ENCODE assay signal across 8 mouse cellular contexts in genomic region chr6:82997511-82998102, GRCm38 (mm10). TPM values are rescaled to one million over a fixed set of nuclear protein-coding genes. Genes with fewer than 3 reads are reported as not detected.
A peak's percentile ranks its signal among the peaks of the same experiment; 100 is the strongest.
DNase-seq lines count a peak whose midpoint lies in the region; ATAC-seq and TF ChIP-seq lines count a peak whose summit lies in the region.

No protein-coding gene starts in this region.

- intact Hi-C loops in heart, postnatal 36 days (cut with DNase I): loop anchor here (1.0 to 10.0 kb wide), 4 partner anchors 35 to 277 kb away; partner anchors contain the start of genes Aup1 and Dok1

- H3K27ac ChIP-seq in forebrain, embryonic 11.5 days (ENCODE audit: low read depth, low read length): no peak overlapping the region
- H3K27ac ChIP-seq in forebrain, embryonic 13.5 days: no peak overlapping the region
- H3K27ac ChIP-seq in liver, embryonic 13.5 days: peak overlapping the region; percentile 94
- H3K27ac ChIP-seq in midbrain, postnatal 0 days (ENCODE audit: low read depth, low read length): no peak overlapping the region

- H3K4me3 ChIP-seq in forebrain, embryonic 11.5 days (ENCODE audit: low read depth, low read length): no peak overlapping the region
- no peak overlapping the region for H3K4me3 ChIP-seq in forebrain, embryonic 13.5 days
- peak overlapping the region; percentile 16 for H3K4me3 ChIP-seq in liver, embryonic 13.5 days (replicated peaks)
- H3K4me3 ChIP-seq in midbrain, postnatal 0 days (ENCODE audit: low read depth, low read length): no peak overlapping the region

- no peak for TF ChIP-seq CTCF in midbrain, postnatal 0 days (IDR thresholded peaks at IDR 0.05)

- peak; percentile 18; the same call in 1 of the 2 replicates for ATAC-seq in forebrain, embryonic 11.5 days (replicated peaks; ENCODE audit: low FRiP score)
- ATAC-seq in forebrain, embryonic 13.5 days: no peak
- no peak; the same call in 1 of the 2 replicates for ATAC-seq in liver, embryonic 13.5 days (ENCODE audit: low read depth)
- no peak for ATAC-seq in midbrain, postnatal 0 days (ENCODE audit: low FRiP score)

- WGBS in forebrain, embryonic 11.5 days: 41% methylated on average over 7 of the region's 7 CpGs
- 43% methylated on average over 7 of the region's 7 CpGs for WGBS in forebrain, embryonic 13.5 days
- 26% methylated on average over 7 of the region's 7 CpGs for WGBS in liver, embryonic 13.5 days (ENCODE audit: insufficient replicate concordance)
- 43% methylated on average over 7 of the region's 7 CpGs for WGBS in midbrain, postnatal 0 days

- H3K4me1 ChIP-seq in forebrain, embryonic 11.5 days (replicated peaks; ENCODE audit: control insufficient read depth, insufficient read depth, low read length): peaks cover 5% of the 10 kb centered on the region; the same call in 1 of the 2 replicates
- H3K4me1 ChIP-seq in forebrain, embryonic 13.5 days: peaks cover 5% of the 10 kb centered on the region; the same call in 1 of the 2 replicates
- H3K4me1 ChIP-seq in liver, embryonic 13.5 days (replicated peaks): peaks cover 21% of the 10 kb centered on the region
- H3K4me1 ChIP-seq in midbrain, postnatal 0 days (ENCODE audit: insufficient read depth, low read length): no peaks in the 10 kb centered on the region

- no peaks in the 10 kb centered on the region for H3K9me3 ChIP-seq in forebrain, embryonic 11.5 days (ENCODE audit: control insufficient read depth, low read length)
- no peaks in the 10 kb centered on the region for H3K9me3 ChIP-seq in forebrain, embryonic 13.5 days (replicated peaks)
- no peaks in the 10 kb centered on the region for H3K9me3 ChIP-seq in liver, embryonic 13.5 days (replicated peaks)
- no peaks in the 10 kb centered on the region for H3K9me3 ChIP-seq in midbrain, postnatal 0 days (ENCODE audit: low read length)

- H3K4me2 ChIP-seq in forebrain, embryonic 11.5 days (ENCODE audit: low read depth, low read length, severe bottlenecking): no peak overlapping the region
- H3K4me2 ChIP-seq in forebrain, embryonic 13.5 days: no peak overlapping the region
- peak overlapping the region; percentile 58 for H3K4me2 ChIP-seq in liver, embryonic 13.5 days
- no peak overlapping the region for H3K4me2 ChIP-seq in midbrain, postnatal 0 days (ENCODE audit: low read depth, low read length, poor library complexity, severe bottlenecking)

- DNase-seq in forebrain, embryonic 11.5 days (ENCODE audit: low spot score): no peak
- peak; percentile 96 for DNase-seq in 416B (ENCODE audit: low read depth)
- peak; percentile 5 for DNase-seq in embryo, embryonic 9.5 days (ENCODE audit: extremely low spot score)
- DNase-seq in heart, postnatal 36 days: peak; percentile 34 to 45
- DNase-seq in liver, embryonic 13.5 days: no peak
- no peak for DNase-seq in thymus, postnatal 14 days
- no peak for DNase-seq in midbrain, postnatal 0 days (ENCODE audit: low spot score)

- no peaks in the 10 kb centered on the region for H3K36me3 ChIP-seq in forebrain, embryonic 11.5 days (ENCODE audit: control insufficient read depth, insufficient read depth, low read length)
- no peaks in the 10 kb centered on the region for H3K36me3 ChIP-seq in forebrain, embryonic 13.5 days (ENCODE audit: poor library complexity, severe bottlenecking)
- no peaks in the 10 kb centered on the region for H3K36me3 ChIP-seq in liver, embryonic 13.5 days
- no peaks in the 10 kb centered on the region for H3K36me3 ChIP-seq in midbrain, postnatal 0 days (ENCODE audit: insufficient read depth, low read length)

- H3K27me3 ChIP-seq in forebrain, embryonic 11.5 days (ENCODE audit: control insufficient read depth, insufficient read depth, low read length): no peaks in the 10 kb centered on the region
- H3K27me3 ChIP-seq in forebrain, embryonic 13.5 days: peaks cover 13% of the 10 kb centered on the region
- no peaks in the 10 kb centered on the region for H3K27me3 ChIP-seq in liver, embryonic 13.5 days
- H3K27me3 ChIP-seq in midbrain, postnatal 0 days (ENCODE audit: insufficient read depth, low read length): no peaks in the 10 kb centered on the region

- H3K9ac ChIP-seq in forebrain, embryonic 11.5 days (ENCODE audit: low read length): peak overlapping the region; percentile 12; the same call in 1 of the 2 replicates
- H3K9ac ChIP-seq in forebrain, embryonic 13.5 days: no peak overlapping the region
- peak overlapping the region; percentile 65 for H3K9ac ChIP-seq in liver, embryonic 13.5 days
- no peak overlapping the region for H3K9ac ChIP-seq in midbrain, postnatal 0 days (replicated peaks; ENCODE audit: low read length, poor library complexity, severe bottlenecking)

RNA-seq across cellular contexts. Expression of gene Dok1, which starts 35.7 kb away (rescaled TPM):
- 4.8 and 5.6 TPM in 2 replicates for polyA plus RNA-seq in forebrain, embryonic 11.5 days (2014; fragmentation: Nextera tagmentation; extraction: Ambion mirVana)
- 2.8 and 3.8 TPM in 2 replicates for polyA plus RNA-seq in forebrain, embryonic 13.5 days (2015; fragmentation: Nextera tagmentation; extraction: Ambion mirVana)
- 1 to 10 TPM; 2.8 to 4.3 TPM for total RNA-seq in heart, postnatal 36 days (2021)
- polyA plus RNA-seq in liver, embryonic 13.5 days (2015; fragmentation: Nextera tagmentation; extraction: Ambion mirVana): 20.1 and 20.2 TPM in 2 replicates
- total RNA-seq in midbrain, postnatal 0 days (2014; rRNA removed): 3.9 and 5.0 TPM in 2 replicates
- polyA plus RNA-seq in midbrain, postnatal 0 days (2015; fragmentation: Nextera tagmentation; extraction: Ambion mirVana): 1.1 and 2.3 TPM in 2 replicates

RNA-seq across cellular contexts. Expression of gene Loxl3, which starts 36.4 kb away (rescaled TPM):
- polyA plus RNA-seq in forebrain, embryonic 11.5 days (2014; fragmentation: Nextera tagmentation; extraction: Ambion mirVana): 9.2 and 9.9 TPM in 2 replicates
- polyA plus RNA-seq in forebrain, embryonic 13.5 days (2015; fragmentation: Nextera tagmentation; extraction: Ambion mirVana): 5.4 and 6.2 TPM in 2 replicates
- 1 to 10 TPM; 2.9 to 3.1 TPM for total RNA-seq in heart, postnatal 36 days (2021)
- polyA plus RNA-seq in liver, embryonic 13.5 days (2015; fragmentation: Nextera tagmentation; extraction: Ambion mirVana): 2.1 and 2.2 TPM in 2 replicates
- total RNA-seq in midbrain, postnatal 0 days (2014; rRNA removed): 6.9 and 7.3 TPM in 2 replicates
- polyA plus RNA-seq in midbrain, postnatal 0 days (2015; fragmentation: Nextera tagmentation; extraction: Ambion mirVana): 4.7 and 5.6 TPM in 2 replicates

RNA-seq across cellular contexts. Expression of gene M1ap, which starts 50.9 kb away (rescaled TPM):
- 0.35 and 0.39 TPM in 2 replicates for polyA plus RNA-seq in forebrain, embryonic 11.5 days (2014; fragmentation: Nextera tagmentation; extraction: Ambion mirVana)
- polyA plus RNA-seq in forebrain, embryonic 13.5 days (2015; fragmentation: Nextera tagmentation; extraction: Ambion mirVana): not detected in 2 replicates
- not detected for total RNA-seq in heart, postnatal 36 days (2021)
- 10.3 and 15.7 TPM in 2 replicates for polyA plus RNA-seq in liver, embryonic 13.5 days (2015; fragmentation: Nextera tagmentation; extraction: Ambion mirVana)
- total RNA-seq in midbrain, postnatal 0 days (2014; rRNA removed): 1.2 TPM in 1 of 2 replicates, not detected in the other
- polyA plus RNA-seq in midbrain, postnatal 0 days (2015; fragmentation: Nextera tagmentation; extraction: Ambion mirVana): 0.12 TPM in 1 of 2 replicates, not detected in the other

RNA-seq across cellular contexts. Expression of gene Aup1, which starts 56.7 kb away (rescaled TPM):
- polyA plus RNA-seq in forebrain, embryonic 11.5 days (2014; fragmentation: Nextera tagmentation; extraction: Ambion mirVana): 124 and 125 TPM in 2 replicates
- polyA plus RNA-seq in forebrain, embryonic 13.5 days (2015; fragmentation: Nextera tagmentation; extraction: Ambion mirVana): 144 and 154 TPM in 2 replicates
- 10 to 100 TPM; 78.1 to 82.2 TPM for total RNA-seq in heart, postnatal 36 days (2021)
- polyA plus RNA-seq in liver, embryonic 13.5 days (2015; fragmentation: Nextera tagmentation; extraction: Ambion mirVana): 186 and 197 TPM in 2 replicates
- 180 and 190 TPM in 2 replicates for total RNA-seq in midbrain, postnatal 0 days (2014; rRNA removed)
- 130 and 155 TPM in 2 replicates for polyA plus RNA-seq in midbrain, postnatal 0 days (2015; fragmentation: Nextera tagmentation; extraction: Ambion mirVana)

RNA-seq across cellular contexts. Expression of gene Htra2, which starts 57.5 kb away (rescaled TPM):
- polyA plus RNA-seq in forebrain, embryonic 11.5 days (2014; fragmentation: Nextera tagmentation; extraction: Ambion mirVana): 30.1 and 32.5 TPM in 2 replicates
- polyA plus RNA-seq in forebrain, embryonic 13.5 days (2015; fragmentation: Nextera tagmentation; extraction: Ambion mirVana): 60.6 and 65.8 TPM in 2 replicates
- 10 to 100 TPM; 34.2 to 35.4 TPM for total RNA-seq in heart, postnatal 36 days (2021)
- polyA plus RNA-seq in liver, embryonic 13.5 days (2015; fragmentation: Nextera tagmentation; extraction: Ambion mirVana): 131 and 132 TPM in 2 replicates
- 45.4 and 56.5 TPM in 2 replicates for total RNA-seq in midbrain, postnatal 0 days (2014; rRNA removed)
- 87.8 and 93.4 TPM in 2 replicates for polyA plus RNA-seq in midbrain, postnatal 0 days (2015; fragmentation: Nextera tagmentation; extraction: Ambion mirVana)

Comparison
In these comparisons a context has a peak if more than half of its experiments do, and no peak if none do; other contexts are left out.
1. H3K9ac ChIP-seq: peak in forebrain, embryonic 11.5 days (single experiment) and liver, embryonic 13.5 days (single experiment); none in forebrain, embryonic 13.5 days (single experiment) and midbrain, postnatal 0 days (single experiment).
2. DNase-seq: peak in 416B (single experiment), embryo, embryonic 9.5 days (single experiment) and heart, postnatal 36 days (2 of 2); none in forebrain, embryonic 11.5 days (single experiment), liver, embryonic 13.5 days (single experiment), thymus, postnatal 14 days (single experiment) and midbrain, postnatal 0 days (single experiment).